Mouse (Mus musculus): Measurements from ENCODE around the gene Fam92b.

The Fam92b gene

DNA sequence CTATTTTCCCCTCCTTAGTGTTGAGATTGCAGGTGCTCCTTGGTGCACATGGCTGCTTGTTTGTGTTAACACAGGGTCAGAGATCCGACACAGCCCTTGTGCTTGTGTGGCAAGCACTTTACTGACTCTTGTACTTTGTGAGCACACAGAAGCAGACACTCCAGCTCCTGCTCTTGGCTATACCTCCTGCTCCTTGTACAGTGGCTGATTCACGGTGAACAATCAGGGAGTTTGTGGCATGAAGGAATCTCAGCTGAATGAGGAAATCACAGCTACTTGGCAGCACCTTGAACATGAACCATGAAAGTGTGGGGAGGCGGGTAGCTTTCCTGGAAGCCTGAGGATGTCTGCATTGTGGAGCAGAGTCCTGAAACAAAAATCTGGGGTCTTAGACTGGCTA is 36.5 kb downstream of the Fam92b start:
- H3K4me3 ChIP-seq (replicated peaks; ENCODE audit: low read length): no peak overlapping the region

DNA sequence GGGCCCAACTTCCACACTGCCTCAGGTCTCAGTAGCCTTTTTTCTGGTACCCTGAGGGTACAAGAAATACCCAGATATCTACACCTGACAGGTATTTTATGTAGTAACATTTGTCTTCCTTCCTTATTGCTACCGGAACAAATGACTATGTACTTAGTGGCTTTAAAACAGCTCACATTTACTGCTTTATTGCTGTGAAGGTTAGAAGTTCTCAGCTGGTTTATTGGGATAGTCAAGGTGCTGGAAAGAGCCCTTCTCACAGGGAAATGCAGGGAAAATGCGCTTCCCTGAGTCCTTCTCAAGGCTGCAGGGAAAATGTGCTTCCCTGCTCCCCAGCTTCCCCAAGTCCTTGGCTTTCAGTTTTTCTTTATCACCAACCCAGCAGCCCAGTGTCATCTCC is 38.3 kb downstream of the Fam92b start:
- peaks cover 27% of the 10 kb centered on the region for H3K27me3 ChIP-seq (ENCODE audit: insufficient read depth, low read length)
- no peaks in the 10 kb centered on the region for H3K36me3 ChIP-seq (ENCODE audit: insufficient read depth, low read length)
- TF ChIP-seq CTCF (conservative IDR thresholded peaks at IDR 0.05; ENCODE audit: low read length) (no peak), POU5F1 (IDR thresholded peaks at IDR 0.05; ENCODE audit: borderline replicate concordance, low read length) (no peak), NANOG (IDR thresholded peaks at IDR 0.05; ENCODE audit: borderline replicate concordance, low read length) (no peak)
- H3K4me1 ChIP-seq (replicated peaks; ENCODE audit: low read depth, low read length): no peaks in the 10 kb centered on the region
- no peak overlapping the region for H3K4me3 ChIP-seq (replicated peaks; ENCODE audit: low read length)
- no peaks in the 10 kb centered on the region for H3K9me3 ChIP-seq (ENCODE audit: low read length)

More for the DNA sequence above, 36.5 kb downstream of the Fam92b start:
- peaks cover 12% of the 10 kb centered on the region for H3K4me1 ChIP-seq (replicated peaks; ENCODE audit: low read depth, low read length)
- H3K27me3 ChIP-seq (ENCODE audit: insufficient read depth, low read length): peaks cover 29% of the 10 kb centered on the region
- H3K9me3 ChIP-seq (ENCODE audit: low read length): no peaks in the 10 kb centered on the region
- TF ChIP-seq CTCF (conservative IDR thresholded peaks at IDR 0.05; ENCODE audit: low read length): no peak
- no peak for TF ChIP-seq POU5F1 (IDR thresholded peaks at IDR 0.05; ENCODE audit: borderline replicate concordance, low read length)
- no peak for TF ChIP-seq NANOG (IDR thresholded peaks at IDR 0.05; ENCODE audit: borderline replicate concordance, low read length)
- H3K36me3 ChIP-seq (ENCODE audit: insufficient read depth, low read length): no peaks in the 10 kb centered on the region

DNA sequence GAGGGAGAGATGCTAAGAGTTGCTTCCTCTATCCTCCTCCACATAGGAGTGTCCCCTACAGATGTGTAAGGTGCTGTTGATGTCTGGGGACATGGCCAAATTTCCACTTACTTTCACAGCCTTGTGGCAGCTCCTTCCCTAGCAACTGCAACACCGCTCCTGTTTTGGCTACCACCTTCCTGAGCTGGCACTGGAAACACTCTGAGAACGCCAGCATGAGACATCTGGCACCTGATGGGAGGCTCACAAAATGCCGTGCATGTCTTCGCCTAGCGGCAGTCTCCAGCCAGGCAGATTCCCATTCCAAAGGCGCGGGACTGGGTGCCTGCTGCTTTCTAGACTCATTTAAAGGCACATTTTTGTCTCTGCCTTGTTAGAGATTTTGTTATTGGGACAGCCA is 40.6 kb downstream of the Fam92b start:
- TF ChIP-seq POU5F1 (IDR thresholded peaks at IDR 0.05; ENCODE audit: borderline replicate concordance, low read length) (no peak), NANOG (IDR thresholded peaks at IDR 0.05; ENCODE audit: borderline replicate concordance, low read length) (no peak), CTCF (conservative IDR thresholded peaks at IDR 0.05; ENCODE audit: low read length) (no peak)
- H3K36me3 ChIP-seq (ENCODE audit: insufficient read depth, low read length): no peaks in the 10 kb centered on the region

DNA sequence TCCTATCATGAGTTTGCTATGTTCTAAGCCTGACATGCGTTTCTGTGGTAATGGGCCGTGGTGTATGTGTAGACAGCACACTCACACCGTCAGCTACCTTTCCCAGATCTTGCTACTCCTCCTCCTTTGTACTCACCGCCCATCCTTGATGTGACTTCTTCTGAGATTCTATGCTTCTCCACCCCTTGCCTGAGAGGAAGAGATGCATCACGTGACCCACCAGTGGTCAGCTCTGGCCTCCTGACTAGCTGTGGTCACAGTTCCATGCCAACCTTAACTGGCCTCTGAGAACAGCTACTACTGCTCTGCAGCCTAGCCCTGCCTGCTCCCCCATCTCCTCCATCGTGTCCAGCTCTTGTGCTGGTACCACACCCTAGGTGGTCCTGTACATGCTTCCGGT is 41.6 kb downstream of the Fam92b start:
- no peak for TF ChIP-seq NANOG (IDR thresholded peaks at IDR 0.05; ENCODE audit: borderline replicate concordance, low read length)
- no peak for TF ChIP-seq CTCF (conservative IDR thresholded peaks at IDR 0.05; ENCODE audit: low read length)
- TF ChIP-seq POU5F1 (IDR thresholded peaks at IDR 0.05; ENCODE audit: borderline replicate concordance, low read length): no peak
- Histone ChIP-seq H3K36me3 (ENCODE audit: insufficient read depth, low read length) (no peaks in the 10 kb centered on the region), H3K9me3 (ENCODE audit: low read length) (no peaks in the 10 kb centered on the region), H3K27me3 (ENCODE audit: insufficient read depth, low read length) (peaks cover 12% of the 10 kb centered on the region), H3K4me1 (replicated peaks; ENCODE audit: low read depth, low read length) (no peaks in the 10 kb centered on the region), H3K4me3 (replicated peaks; ENCODE audit: low read length) (no peak overlapping the region)

More for the DNA sequence above, 40.6 kb downstream of the Fam92b start:
- Histone ChIP-seq H3K9me3 (ENCODE audit: low read length) (no peaks in the 10 kb centered on the region), H3K27me3 (ENCODE audit: insufficient read depth, low read length) (peaks cover 21% of the 10 kb centered on the region), H3K4me3 (replicated peaks; ENCODE audit: low read length) (no peak overlapping the region), H3K4me1 (replicated peaks; ENCODE audit: low read depth, low read length) (no peaks in the 10 kb centered on the region)

DNA sequence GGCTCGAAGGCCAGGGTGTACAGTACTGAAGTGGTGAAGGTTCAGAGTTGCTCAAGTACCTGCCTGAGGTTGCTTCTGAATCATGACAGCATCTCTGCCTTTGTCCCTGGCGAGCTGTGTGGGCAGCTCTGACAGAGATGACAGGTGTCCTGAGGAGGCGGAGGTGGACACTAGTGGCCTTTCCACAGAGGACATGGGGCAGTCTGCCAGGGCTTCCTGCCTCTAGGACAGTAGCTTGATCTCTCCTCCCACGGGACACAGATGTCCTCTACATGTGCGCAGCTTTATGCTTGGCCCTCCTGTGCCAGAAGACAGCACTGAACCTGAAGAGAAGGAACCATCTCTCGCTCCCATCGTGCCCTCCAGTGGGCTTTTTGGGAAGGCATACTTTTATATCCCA is 44.1 kb downstream of the Fam92b start:
- TF ChIP-seq CTCF (conservative IDR thresholded peaks at IDR 0.05; ENCODE audit: low read length) (no peak), POU5F1 (IDR thresholded peaks at IDR 0.05; ENCODE audit: borderline replicate concordance, low read length) (no peak), NANOG (IDR thresholded peaks at IDR 0.05; ENCODE audit: borderline replicate concordance, low read length) (no peak)
- Histone ChIP-seq H3K27me3 (ENCODE audit: insufficient read depth, low read length) (peaks cover 5% of the 10 kb centered on the region; the same call in 1 of the 2 replicates), H3K36me3 (ENCODE audit: insufficient read depth, low read length) (no peaks in the 10 kb centered on the region)

DNA sequence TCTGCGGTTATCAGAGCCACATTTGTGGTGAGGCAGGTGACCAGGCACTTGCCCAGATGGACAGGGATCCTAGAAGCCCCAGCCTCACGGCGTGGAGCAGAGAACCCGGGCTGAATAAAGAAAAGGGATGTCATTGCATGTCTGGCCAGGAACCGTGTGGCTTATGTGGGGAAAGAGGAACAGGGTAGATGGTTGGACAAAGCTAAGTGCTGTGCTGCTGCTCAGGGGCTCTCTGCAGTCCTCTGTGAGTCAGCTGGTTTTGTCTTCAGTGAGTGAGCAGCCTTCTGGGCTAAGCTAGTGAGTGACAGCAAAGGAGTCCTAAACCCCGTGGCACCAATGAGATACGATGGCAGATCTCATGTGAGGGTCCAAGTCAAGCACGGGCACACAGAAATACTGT is 46.1 kb downstream of the Fam92b start:
- TF ChIP-seq CTCF (conservative IDR thresholded peaks at IDR 0.05; ENCODE audit: low read length) (no peak), NANOG (IDR thresholded peaks at IDR 0.05; ENCODE audit: borderline replicate concordance, low read length) (no peak), POU5F1 (IDR thresholded peaks at IDR 0.05; ENCODE audit: borderline replicate concordance, low read length) (no peak)
- H3K4me3 ChIP-seq (replicated peaks; ENCODE audit: low read length): no peak overlapping the region
- no peaks in the 10 kb centered on the region for H3K9me3 ChIP-seq (ENCODE audit: low read length)
- no peaks in the 10 kb centered on the region for H3K36me3 ChIP-seq (ENCODE audit: insufficient read depth, low read length)
- peaks cover 9% of the 10 kb centered on the region for H3K27me3 ChIP-seq (ENCODE audit: insufficient read depth, low read length)
- H3K4me1 ChIP-seq (replicated peaks; ENCODE audit: low read depth, low read length): peaks cover 15% of the 10 kb centered on the region

More for the DNA sequence above, 44.1 kb downstream of the Fam92b start:
- Histone ChIP-seq H3K4me3 (replicated peaks; ENCODE audit: low read length) (no peak overlapping the region), H3K9me3 (ENCODE audit: low read length) (no peaks in the 10 kb centered on the region), H3K4me1 (replicated peaks; ENCODE audit: low read depth, low read length) (no peaks in the 10 kb centered on the region)

DNA sequence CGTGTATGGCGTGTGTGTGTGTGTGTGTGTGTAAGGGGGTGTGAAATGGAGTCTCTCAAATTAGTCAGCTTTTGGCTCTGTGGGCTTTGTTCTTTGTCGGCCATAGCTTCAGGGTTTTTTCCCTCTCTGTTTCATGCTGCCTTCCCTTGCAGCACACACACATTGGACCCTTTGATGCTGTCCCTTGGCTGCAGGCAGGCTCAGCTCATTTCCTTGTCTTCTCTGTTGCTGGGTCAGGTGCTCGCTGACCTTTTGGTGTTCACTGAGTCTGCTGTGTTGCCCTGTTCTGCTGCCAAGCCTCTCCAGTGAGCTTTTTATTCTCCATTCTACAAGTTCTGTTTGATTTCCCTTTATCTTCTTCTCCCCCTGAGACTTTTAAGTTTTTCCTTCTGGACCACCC is 47.7 kb downstream of the Fam92b start:
- peaks cover 12% of the 10 kb centered on the region for H3K27me3 ChIP-seq (ENCODE audit: insufficient read depth, low read length)
- no peak overlapping the region for H3K4me3 ChIP-seq (replicated peaks; ENCODE audit: low read length)
- H3K4me1 ChIP-seq (replicated peaks; ENCODE audit: low read depth, low read length): peaks cover 15% of the 10 kb centered on the region
- H3K9me3 ChIP-seq (ENCODE audit: low read length): no peaks in the 10 kb centered on the region
- H3K36me3 ChIP-seq (ENCODE audit: insufficient read depth, low read length): no peaks in the 10 kb centered on the region
- TF ChIP-seq NANOG (IDR thresholded peaks at IDR 0.05; ENCODE audit: borderline replicate concordance, low read length): no peak
- TF ChIP-seq POU5F1 (IDR thresholded peaks at IDR 0.05; ENCODE audit: borderline replicate concordance, low read length): no peak
- no peak for TF ChIP-seq CTCF (conservative IDR thresholded peaks at IDR 0.05; ENCODE audit: low read length)

DNA sequence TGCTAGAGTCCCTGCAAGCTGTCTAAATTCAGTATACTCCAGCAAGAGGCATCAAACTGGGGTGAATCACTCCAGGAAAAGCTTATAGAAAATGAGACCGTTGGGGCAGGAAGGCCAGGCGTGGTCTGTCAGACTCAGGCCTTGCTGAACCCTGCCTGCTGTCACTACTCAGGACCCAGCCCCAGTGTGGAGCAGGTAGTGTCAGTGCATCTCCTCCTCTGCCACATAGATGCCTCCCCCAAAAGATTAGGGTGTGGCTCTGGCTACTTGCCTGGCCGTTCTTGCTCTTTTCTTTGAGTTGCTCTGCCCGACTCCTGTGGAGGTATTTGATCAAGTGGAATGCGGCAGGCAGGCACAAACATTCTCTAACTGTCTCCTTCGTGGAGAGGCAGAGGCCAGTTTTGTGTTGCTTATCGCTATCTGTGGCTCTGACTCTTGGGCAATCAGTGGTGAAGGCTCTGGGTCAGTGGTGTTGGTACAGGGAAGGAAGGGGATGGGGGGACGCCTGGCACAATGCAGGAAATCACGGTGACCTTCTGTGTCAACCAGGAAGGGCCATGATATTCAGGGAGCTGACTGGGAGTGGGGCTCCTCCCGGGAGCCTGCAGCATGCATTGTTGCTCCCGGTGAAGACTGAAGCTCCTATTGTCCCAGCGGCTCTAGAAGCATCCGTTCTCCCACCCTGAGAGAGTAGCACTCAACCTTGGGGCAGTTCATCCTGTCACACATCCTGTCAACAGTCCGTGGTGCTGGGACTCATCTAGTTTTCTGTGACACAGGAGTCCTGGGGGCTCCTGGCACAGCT is 50.7 kb downstream of the Fam92b start:
- H3K4me1 ChIP-seq (replicated peaks; ENCODE audit: low read depth, low read length): peaks cover 15% of the 10 kb centered on the region

More for the DNA sequence above, 50.7 kb downstream of the Fam92b start:
- no peaks in the 10 kb centered on the region for H3K36me3 ChIP-seq (ENCODE audit: insufficient read depth, low read length)
- no peak for TF ChIP-seq NANOG (IDR thresholded peaks at IDR 0.05; ENCODE audit: borderline replicate concordance, low read length)
- TF ChIP-seq CTCF (conservative IDR thresholded peaks at IDR 0.05; ENCODE audit: low read length): no peak
- no peak for TF ChIP-seq POU5F1 (IDR thresholded peaks at IDR 0.05; ENCODE audit: borderline replicate concordance, low read length)
- no peaks in the 10 kb centered on the region for H3K9me3 ChIP-seq (ENCODE audit: low read length)
- H3K27me3 ChIP-seq (ENCODE audit: insufficient read depth, low read length): peaks cover 16% of the 10 kb centered on the region
- H3K4me3 ChIP-seq (replicated peaks; ENCODE audit: low read length): no peak overlapping the region

All from E14TG2a.4 (cell line).